Mouse (Mus musculus): ENCODE measurements around the gene Tmem143. TPM values are rescaled to one million over a fixed set of nuclear protein-coding genes. Genes with fewer than 3 reads are reported as not detected.

Tmem143 gene
- polyA plus RNA-seq, 1 experiment: 21.9 TPM

DNA sequence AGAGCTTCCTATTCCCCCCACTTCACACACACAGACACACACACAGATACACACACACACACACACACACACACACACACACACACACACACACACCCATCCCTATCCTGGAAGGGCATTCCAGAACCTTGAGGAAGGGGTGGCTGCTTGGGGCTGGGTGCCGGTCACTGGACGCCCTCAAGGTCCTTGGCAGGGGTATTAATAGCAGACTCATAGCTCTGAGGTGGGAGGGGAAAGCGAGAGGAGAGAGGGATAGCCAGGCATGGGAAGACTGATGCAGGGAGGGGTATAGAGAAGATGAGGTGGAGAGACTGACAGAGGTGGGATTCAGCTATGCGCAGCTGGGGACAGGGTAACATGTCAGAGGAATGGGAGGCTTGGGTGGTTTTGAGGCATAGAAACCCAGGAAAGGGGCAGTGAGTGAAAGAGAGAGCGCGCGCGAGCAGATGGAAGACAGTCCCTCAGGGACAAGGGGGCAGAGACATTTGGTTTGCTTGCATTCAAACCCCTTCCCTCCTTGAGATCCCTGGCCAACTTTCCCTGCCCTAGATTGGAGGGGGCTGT is 27.6 kb upstream of the Tmem143 start:
- Histone ChIP-seq H3K79me3 (ENCODE audit: low read depth) (peaks cover 9% of the 10 kb centered on the region), H3K36me3 (ENCODE audit: control insufficient read depth, insufficient read depth) (peaks cover under 1% of the 10 kb centered on the region), H3K79me2 (ENCODE audit: control insufficient read depth, insufficient read depth) (peaks cover 15% of the 10 kb centered on the region), H3K4me3 (ENCODE audit: insufficient read depth, poor library complexity, severe bottlenecking) (no peak overlapping the region), H3K27me3 (ENCODE audit: control insufficient read depth, insufficient read depth, insufficient read length) (peaks cover 8% of the 10 kb centered on the region), H3ac (ENCODE audit: control insufficient read depth, insufficient read length, low read depth) (no peak overlapping the region)
- TF ChIP-seq MYOD1 (IDR thresholded peaks at IDR 0.05; ENCODE audit: control insufficient read depth, insufficient read length, low read depth) (no peak), USF1 (IDR thresholded peaks at IDR 0.05; ENCODE audit: low read depth) (no peak), MAX (IDR thresholded peaks at IDR 0.05) (no peak), CTCF (IDR thresholded peaks at IDR 0.05; ENCODE audit: control insufficient read depth, insufficient read depth, insufficient read length) (no peak), CEBPB (IDR thresholded peaks at IDR 0.05; ENCODE audit: low read depth) (no peak), FOSL1 (IDR thresholded peaks at IDR 0.05; ENCODE audit: insufficient read depth, low read length, poor library complexity, severe bottlenecking) (no peak), MYOG (IDR thresholded peaks at IDR 0.05; ENCODE audit: control insufficient read depth, extremely low read depth, insufficient read length) (no peak)

GRCm38 (mm10) chr7:45869787-45870186 is 27.0 kb upstream of the Tmem143 start:
- Histone ChIP-seq H3K27me3 (ENCODE audit: control insufficient read depth, insufficient read depth, insufficient read length) (peaks cover 8% of the 10 kb centered on the region), H3K36me3 (ENCODE audit: control insufficient read depth, insufficient read depth) (peaks cover 6% of the 10 kb centered on the region), H3ac (ENCODE audit: control insufficient read depth, insufficient read length, low read depth) (no peak overlapping the region), H3K79me3 (ENCODE audit: low read depth) (peaks cover 15% of the 10 kb centered on the region), H3K79me2 (ENCODE audit: control insufficient read depth, insufficient read depth) (peaks cover 21% of the 10 kb centered on the region), H3K4me3 (ENCODE audit: insufficient read depth, poor library complexity, severe bottlenecking) (no peak overlapping the region)
- TF ChIP-seq CEBPB (IDR thresholded peaks at IDR 0.05; ENCODE audit: low read depth) (no peak), CTCF (IDR thresholded peaks at IDR 0.05; ENCODE audit: control insufficient read depth, insufficient read depth, insufficient read length) (no peak), MAX (IDR thresholded peaks at IDR 0.05) (no peak), USF1 (IDR thresholded peaks at IDR 0.05; ENCODE audit: low read depth) (no peak), FOSL1 (IDR thresholded peaks at IDR 0.05; ENCODE audit: insufficient read depth, low read length, poor library complexity, severe bottlenecking) (no peak), MYOD1 (IDR thresholded peaks at IDR 0.05; ENCODE audit: control insufficient read depth, insufficient read length, low read depth) (no peak), MYOG (IDR thresholded peaks at IDR 0.05; ENCODE audit: control insufficient read depth, extremely low read depth, insufficient read length) (no peak)

DNA sequence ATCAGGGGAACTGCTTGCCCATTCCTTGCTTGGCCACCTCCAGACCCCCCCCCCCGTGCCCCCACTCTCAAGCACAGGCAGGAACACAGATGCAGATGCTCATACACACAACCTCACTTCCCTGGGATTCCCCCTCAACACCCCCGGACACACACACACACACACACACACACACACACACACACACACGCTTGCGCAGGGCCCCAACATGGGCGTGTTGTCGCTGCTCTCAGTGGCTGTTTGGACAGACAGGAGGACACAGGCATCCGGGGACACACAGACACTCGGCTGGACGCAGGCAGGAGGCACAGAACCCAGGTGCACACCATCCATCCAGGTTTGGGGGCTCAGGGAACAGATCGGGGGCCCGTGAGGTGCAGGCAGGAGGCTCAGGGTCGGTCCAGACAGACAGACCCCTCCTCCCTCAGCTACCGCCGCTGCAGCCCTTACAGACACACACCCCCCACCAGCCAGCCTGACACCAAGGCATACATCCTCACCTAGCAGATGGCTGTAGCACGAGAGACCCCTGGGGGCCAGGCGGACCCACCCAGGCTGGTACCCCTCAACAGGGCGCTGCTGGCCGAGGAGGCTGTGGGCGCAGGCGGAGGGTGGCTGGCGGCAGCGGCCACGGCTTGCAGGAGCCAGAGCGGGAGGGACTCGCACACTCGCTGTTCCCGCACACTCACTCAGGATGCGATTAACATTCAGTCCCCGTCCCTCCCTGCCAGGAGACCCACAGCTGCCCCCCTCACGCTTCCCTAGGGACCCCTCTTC is 26.3 kb upstream of the Tmem143 start:
- TF ChIP-seq FOSL1 (IDR thresholded peaks at IDR 0.05; ENCODE audit: insufficient read depth, low read length, poor library complexity, severe bottlenecking) (no peak), USF1 (IDR thresholded peaks at IDR 0.05; ENCODE audit: low read depth) (no peak), MAX (IDR thresholded peaks at IDR 0.05) (no peak), MYOG (IDR thresholded peaks at IDR 0.05; ENCODE audit: control insufficient read depth, extremely low read depth, insufficient read length) (no peak), MYOD1 (IDR thresholded peaks at IDR 0.05; ENCODE audit: control insufficient read depth, insufficient read length, low read depth) (no peak), CEBPB (IDR thresholded peaks at IDR 0.05; ENCODE audit: low read depth) (no peak), CTCF (IDR thresholded peaks at IDR 0.05; ENCODE audit: control insufficient read depth, insufficient read depth, insufficient read length) (no peak)
- peaks cover 8% of the 10 kb centered on the region for H3K27me3 ChIP-seq (ENCODE audit: control insufficient read depth, insufficient read depth, insufficient read length)

DNA sequence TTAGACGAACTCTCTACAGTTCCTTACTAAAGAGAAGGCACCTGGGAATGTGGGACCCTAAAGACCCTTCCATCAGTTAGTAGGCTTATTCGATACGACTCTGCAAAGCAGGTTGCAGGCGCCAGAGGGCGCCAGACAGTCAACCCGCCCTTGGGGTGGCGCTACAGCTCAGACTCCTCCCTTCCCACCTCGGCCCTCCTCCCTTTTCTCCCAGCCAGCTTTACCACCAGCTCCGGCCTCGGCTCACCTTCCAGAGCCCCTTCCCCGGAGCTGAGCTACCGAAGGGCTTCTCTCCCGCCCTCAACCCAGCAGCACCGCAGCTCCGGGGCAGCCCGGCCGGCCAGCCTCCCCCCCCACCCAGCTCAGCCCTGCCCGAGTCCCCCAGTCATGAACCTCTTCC is 24.1 kb upstream of the Tmem143 start, which contains the start of gene Kdelr1:
Gene Kdelr1 (plus strand): TSS at position 149 of the 400 bp plus-strand sequence.
- Histone ChIP-seq H3K79me2 (ENCODE audit: control insufficient read depth, insufficient read depth) (peaks cover 40% of the 10 kb centered on the region), H3K4me3 (ENCODE audit: insufficient read depth, poor library complexity, severe bottlenecking) (peak within 1 kb of the TSS; percentile 60), H3K27me3 (ENCODE audit: control insufficient read depth, insufficient read depth, insufficient read length) (peaks cover 8% of the 10 kb centered on the region), H3ac (ENCODE audit: control insufficient read depth, insufficient read length, low read depth) (peak within 1 kb of the TSS; percentile 87), H3K36me3 (ENCODE audit: control insufficient read depth, insufficient read depth) (peaks cover 29% of the 10 kb centered on the region), H3K79me3 (ENCODE audit: low read depth) (peaks cover 19% of the 10 kb centered on the region)
- TF ChIP-seq CTCF (IDR thresholded peaks at IDR 0.05; ENCODE audit: control insufficient read depth, insufficient read depth, insufficient read length): peak; percentile 92
- TF ChIP-seq MYOD1 (IDR thresholded peaks at IDR 0.05; ENCODE audit: control insufficient read depth, insufficient read length, low read depth): no peak

More for the DNA sequence above, 26.3 kb upstream of the Tmem143 start:
- peaks cover 13% of the 10 kb centered on the region for H3K36me3 ChIP-seq (ENCODE audit: control insufficient read depth, insufficient read depth)
- H3ac ChIP-seq (ENCODE audit: control insufficient read depth, insufficient read length, low read depth): no peak overlapping the region
- peaks cover 28% of the 10 kb centered on the region for H3K79me2 ChIP-seq (ENCODE audit: control insufficient read depth, insufficient read depth)
- peaks cover 19% of the 10 kb centered on the region for H3K79me3 ChIP-seq (ENCODE audit: low read depth)
- H3K4me3 ChIP-seq (ENCODE audit: insufficient read depth, poor library complexity, severe bottlenecking): no peak overlapping the region

GRCm38 (mm10) chr7:45873061-45873947 is 23.4 kb upstream of the Tmem143 start:
- no peak for TF ChIP-seq USF1 (IDR thresholded peaks at IDR 0.05; ENCODE audit: low read depth)
- no peak for TF ChIP-seq MAX (IDR thresholded peaks at IDR 0.05)
- no peak for TF ChIP-seq FOSL1 (IDR thresholded peaks at IDR 0.05; ENCODE audit: insufficient read depth, low read length, poor library complexity, severe bottlenecking)
- TF ChIP-seq CEBPB (IDR thresholded peaks at IDR 0.05; ENCODE audit: low read depth): no peak
- H3ac ChIP-seq (ENCODE audit: control insufficient read depth, insufficient read length, low read depth): peak overlapping the region; percentile 87
- H3K36me3 ChIP-seq (ENCODE audit: control insufficient read depth, insufficient read depth): peaks cover 34% of the 10 kb centered on the region
- H3K79me3 ChIP-seq (ENCODE audit: low read depth): peaks cover 19% of the 10 kb centered on the region
- peaks cover 40% of the 10 kb centered on the region for H3K79me2 ChIP-seq (ENCODE audit: control insufficient read depth, insufficient read depth)
- H3K4me3 ChIP-seq (ENCODE audit: insufficient read depth, poor library complexity, severe bottlenecking): peak overlapping the region; percentile 60
- peaks cover 8% of the 10 kb centered on the region for H3K27me3 ChIP-seq (ENCODE audit: control insufficient read depth, insufficient read depth, insufficient read length)
